Mouse (Mus musculus) T-helper 2 cell (primary cell): ENCODE measurements around the gene Stk26.

Source experiments
- in situ Hi-C: fragments of 300-600 bp; cut with MboI, MseI; formaldehyde crosslinking; loops from one replicate; pipeline ENCODE4 v1.15.1; 2025; ENCODE audit warnings: high pct_unique_total_duplicates

The Stk26 gene

DNA sequence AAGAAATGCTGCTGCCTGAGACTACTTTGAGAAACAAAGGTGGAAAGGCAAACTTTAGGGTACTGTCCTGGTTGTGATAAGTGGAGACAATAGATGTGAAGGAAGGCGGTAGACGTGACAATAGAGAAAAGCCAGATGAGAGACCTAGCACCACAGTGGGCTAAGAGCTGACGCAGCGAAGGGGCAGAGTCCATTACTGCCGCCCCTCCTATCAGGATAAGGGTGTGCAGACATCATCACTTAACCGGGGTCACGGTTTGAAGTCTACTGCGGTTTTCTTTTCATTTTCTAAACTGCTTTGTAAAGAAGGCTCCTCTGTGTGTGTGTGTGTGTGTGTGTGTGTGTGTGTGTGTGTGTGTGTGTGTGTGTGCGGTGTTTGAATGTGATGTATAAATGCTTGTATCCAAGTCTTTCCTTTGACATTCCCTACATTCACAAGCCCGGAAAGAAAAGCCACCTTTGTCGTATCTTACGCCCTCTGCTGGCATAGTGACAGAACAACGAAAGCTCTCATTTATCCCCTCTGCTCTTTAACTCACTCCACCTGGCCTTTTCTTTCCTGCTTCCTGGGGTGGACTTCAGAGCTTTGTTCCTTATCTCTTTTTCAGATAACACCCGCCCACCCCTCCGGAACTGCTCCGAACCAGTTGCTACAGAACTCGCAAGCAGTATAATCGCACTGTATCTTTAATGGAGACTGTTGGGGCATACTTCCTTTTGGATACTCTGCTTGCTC, 84.0 kb downstream of the Stk26 start:
- in situ Hi-C loops, result no loop called here

DNA sequence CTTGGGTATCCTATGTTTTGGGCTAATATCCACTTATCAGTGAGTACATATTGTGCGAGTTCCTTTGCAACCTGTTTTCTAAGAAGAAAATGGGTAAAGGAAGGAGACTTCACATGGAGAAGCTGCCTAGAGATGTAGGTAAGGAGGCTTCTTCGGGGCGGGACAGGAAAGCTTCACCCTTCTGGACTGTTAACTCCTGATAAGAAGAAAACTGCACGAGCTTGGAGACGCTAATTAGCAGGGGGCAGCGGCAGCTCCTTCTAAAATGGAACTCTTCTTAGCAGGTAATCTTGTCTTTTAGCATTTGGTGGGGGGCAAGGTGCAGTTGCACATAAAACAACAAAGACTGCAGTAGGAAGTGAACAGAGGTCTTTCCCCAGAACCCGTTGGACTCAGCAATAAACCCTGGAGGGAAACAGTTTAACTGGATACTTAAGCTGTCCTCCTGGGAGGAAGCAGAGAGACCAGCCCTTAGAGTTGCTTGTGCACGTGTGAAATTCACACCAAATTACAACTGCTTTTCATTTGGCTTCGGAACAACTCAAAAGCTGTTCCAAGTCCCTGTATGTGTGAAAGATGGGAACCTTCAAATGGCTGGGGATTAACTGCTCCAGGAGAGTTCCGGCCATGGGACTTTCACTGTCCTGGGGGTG, 86.2 kb downstream of the Stk26 start:
- in situ Hi-C loops, result no loop called here

DNA sequence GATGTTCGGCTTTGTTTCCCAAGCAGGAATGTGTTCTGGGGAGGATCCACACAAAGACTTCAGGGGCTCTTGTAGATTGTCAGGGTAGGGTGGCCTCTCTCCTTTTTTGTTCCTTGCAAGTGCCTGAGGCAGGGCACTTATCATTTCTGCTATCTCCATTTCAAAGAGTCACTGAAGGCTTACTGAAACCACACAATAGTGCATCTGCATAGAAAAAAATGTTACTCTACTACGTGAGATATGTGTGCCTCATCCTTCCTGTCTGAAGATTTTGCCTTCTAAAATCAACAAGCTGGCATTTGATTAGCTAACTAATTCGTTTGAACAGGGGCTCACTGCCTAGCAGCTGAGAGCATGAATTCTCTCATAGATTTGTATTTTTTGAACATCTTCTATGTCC, 89.5 kb downstream of the Stk26 start:
- in situ Hi-C loops, result no loop called here

- in situ Hi-C loops, result no loop called here
These were observed 96.3 kb downstream of the Stk26 start for GRCm38 (mm10) chrX:50937117-50937516.

GRCm38 (mm10) chrX:50942610-50943009, 101.8 kb downstream of the Stk26 start, which contains the start of gene Frmd7:
Gene Frmd7 (minus strand): TSS chrX:50942710.
- in situ Hi-C loops, result no loop called here
